Mouse (Mus musculus) naive thymus-derived CD4-positive, alpha-beta T cell, adult 2 months (primary cell): Measurements from ENCODE around the gene Hist1h4b.
"Not testable (repeated sequence)": the region's sequence is repeated elsewhere in the genome, so short reads cannot be mapped to it uniquely, and the experiment has no call there.

Source experiments
- DNase-seq: peaks from one replicate; pipeline ENCODE4 v3.0.0-alpha.2; 2011; ENCODE audit warnings: low read depth

The Hist1h4b gene

DNA sequence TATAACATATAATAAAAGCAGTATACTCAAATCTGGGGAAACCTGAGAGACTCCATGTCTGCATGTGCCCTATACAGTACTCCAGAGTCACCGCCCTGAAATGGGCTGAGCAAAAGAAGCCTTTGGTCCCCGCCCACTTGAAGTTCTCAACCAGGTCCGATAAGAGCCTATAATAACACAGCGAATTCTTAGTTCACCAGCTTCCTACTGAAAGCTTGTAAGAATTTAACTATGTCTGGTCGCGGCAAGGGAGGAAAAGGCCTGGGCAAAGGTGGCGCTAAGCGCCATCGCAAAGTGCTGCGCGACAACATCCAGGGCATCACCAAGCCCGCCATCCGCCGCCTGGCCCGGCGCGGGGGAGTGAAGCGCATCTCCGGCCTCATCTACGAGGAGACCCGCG is at the start of gene Hist1h4b:
Gene Hist1h4b (plus strand): TSS at position 224 of the 400 bp plus-strand sequence.
- peak; percentile 94 for DNase-seq

GRCm38 (mm10) chr13:23708041-23708440 is 48.8 kb upstream of the Hist1h4b start:
- DNase-seq: no peak

GRCm38 (mm10) chr13:23708654-23709053 is 48.2 kb upstream of the Hist1h4b start:
- no peak for DNase-seq

DNA sequence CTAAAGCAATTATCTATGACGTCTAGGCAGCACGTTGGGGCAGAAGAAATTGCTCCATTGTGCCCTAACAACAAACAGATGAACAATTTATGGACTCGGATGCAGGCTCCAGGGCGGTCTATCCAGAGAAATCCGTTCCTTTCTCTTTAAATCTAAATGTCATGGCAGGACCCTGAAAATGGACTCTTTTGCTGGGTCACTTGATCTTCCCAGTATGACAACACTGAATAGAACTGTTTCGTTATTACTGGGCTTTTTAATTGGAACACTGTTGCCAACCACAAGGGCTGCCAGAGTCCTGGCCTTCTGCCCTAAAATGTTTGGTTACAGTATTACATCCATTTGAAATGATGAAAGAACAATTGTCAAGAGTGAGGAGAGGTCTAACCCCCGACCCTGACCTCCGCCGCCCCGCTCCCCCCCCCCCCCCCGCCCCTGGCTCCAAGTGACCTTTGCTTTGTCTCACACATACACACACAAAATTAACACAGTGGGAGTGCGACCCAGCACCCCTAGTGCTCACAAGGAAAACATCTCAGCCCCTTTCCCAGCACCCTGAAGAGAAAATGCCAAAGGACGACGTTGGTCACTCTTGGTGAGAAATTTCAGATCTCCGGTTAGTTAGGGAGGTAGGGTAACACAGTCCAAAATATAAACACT is 47.0 kb upstream of the Hist1h4b start:
- no peak for DNase-seq

DNA sequence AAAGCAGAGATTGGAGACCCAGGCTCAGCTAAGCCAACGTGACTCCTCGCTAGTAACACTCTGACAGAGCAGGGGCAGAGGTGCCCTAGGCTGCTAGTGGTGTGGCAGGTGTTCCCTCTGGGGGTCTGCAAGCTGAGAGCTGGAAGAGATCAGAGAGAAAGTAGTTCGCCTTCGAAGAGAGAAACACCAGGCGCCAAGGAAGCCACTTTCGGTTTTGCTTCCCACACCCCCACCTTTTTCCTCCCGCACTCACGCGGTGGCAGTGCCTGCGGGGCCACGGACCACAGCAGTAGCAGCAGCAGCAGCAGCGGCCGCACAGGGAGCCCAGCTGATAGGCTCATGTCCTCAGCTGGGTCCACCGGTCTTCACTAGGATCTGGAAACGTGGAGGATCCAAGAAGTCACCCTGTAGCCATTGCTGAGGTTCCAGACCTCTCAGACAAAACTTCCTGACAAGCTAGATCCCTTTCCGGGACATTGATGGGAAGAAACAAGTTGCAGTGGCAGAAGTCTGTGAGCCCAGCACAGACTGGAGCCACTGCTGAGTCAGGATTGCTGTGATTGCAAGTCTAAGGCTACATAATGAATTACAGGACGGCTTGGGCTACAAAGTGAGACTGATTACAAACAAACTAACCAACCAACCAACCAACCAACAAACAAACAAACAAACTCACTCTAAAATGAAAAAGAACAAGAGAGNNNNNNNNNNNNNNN is 46.3 kb upstream of the Hist1h4b start, which contains the start of gene Hfe:
Gene Hfe (minus strand): TSS at position 481 of the 716 bp plus-strand sequence.
- DNase-seq: peak; percentile 83

DNA sequence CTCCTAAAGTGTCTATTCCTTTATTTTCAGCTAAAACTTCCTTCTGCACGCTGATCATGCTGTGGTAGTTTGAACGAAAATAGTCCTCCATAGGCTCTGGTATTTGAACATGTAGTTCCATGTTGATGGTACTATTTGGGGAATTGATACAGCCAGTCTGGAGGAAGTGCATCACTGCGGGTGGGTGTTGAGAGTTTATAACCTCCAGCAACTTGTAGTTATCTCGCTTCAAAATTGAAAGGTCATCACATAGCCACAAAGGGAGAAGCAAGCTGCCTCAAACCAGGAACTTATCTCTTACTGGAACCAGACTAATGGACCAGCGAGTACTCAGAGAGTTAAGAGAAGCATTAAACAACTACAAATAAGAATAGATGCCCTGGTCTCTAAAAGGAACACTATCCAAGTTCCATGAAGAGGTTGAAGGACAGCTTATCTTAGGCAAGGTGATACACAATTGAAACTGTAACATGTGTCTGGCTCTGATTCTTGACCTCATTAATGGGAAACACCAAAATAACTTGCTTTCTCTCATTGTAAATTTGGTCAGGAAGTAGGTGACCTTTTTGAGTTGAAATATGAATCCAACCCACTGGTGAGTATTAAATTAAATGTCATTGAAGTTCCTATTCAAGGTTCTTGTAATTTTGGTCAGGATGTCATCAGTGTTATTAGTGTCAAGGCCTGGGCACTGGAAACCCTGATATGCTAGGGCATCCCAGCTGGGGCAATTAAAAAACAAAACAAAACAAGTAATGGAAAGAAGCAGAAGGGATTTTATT is 40.4 kb upstream of the Hist1h4b start:
- no peak for DNase-seq

DNA sequence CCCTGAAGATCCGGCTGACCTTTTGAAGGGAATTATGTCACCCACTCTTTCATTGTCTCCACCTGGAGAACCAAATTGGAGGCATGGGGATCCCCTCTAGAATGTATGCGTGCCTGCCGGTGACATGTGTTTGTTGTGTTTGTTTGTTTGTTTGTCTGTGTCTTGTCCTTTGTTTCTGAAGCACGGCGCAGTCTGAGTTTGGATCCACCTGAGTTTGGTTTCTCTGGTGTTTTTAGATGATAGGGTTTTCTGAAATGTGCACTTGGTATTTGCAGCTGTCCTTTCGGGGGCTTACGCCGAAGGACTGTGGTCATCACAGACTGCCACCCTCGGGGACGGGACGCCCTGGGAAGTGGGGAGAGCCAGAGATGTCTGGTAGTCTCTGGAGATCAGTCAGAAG is 39.6 kb upstream of the Hist1h4b start:
- no peak for DNase-seq

- DNase-seq: not testable (repeated sequence)
These were observed 39.1 kb upstream of the Hist1h4b start for GRCm38 (mm10) chr13:23717593-23718245.

GRCm38 (mm10) chr13:23724239-23724638 is 32.6 kb upstream of the Hist1h4b start:
- DNase-seq: no peak

DNA sequence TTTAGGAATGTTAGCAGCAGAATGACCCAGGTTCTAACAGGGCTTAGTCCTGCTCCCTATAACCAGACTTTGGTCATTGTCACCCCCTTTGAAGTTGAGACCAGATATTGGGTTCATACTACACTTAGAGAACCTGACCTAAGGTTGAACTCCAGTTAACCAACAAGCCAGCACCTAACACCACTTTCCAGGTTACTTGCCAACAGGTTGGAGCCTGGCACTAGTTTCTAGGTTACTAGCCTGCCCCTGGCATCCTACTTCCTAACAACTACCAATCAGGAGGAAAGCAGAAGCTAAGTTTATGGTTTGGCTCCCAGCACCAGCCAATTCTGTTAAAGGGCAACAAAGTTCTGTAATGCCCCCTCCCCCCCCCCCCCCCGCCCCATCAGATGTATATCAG is 31.6 kb upstream of the Hist1h4b start:
- DNase-seq: no peak

DNA sequence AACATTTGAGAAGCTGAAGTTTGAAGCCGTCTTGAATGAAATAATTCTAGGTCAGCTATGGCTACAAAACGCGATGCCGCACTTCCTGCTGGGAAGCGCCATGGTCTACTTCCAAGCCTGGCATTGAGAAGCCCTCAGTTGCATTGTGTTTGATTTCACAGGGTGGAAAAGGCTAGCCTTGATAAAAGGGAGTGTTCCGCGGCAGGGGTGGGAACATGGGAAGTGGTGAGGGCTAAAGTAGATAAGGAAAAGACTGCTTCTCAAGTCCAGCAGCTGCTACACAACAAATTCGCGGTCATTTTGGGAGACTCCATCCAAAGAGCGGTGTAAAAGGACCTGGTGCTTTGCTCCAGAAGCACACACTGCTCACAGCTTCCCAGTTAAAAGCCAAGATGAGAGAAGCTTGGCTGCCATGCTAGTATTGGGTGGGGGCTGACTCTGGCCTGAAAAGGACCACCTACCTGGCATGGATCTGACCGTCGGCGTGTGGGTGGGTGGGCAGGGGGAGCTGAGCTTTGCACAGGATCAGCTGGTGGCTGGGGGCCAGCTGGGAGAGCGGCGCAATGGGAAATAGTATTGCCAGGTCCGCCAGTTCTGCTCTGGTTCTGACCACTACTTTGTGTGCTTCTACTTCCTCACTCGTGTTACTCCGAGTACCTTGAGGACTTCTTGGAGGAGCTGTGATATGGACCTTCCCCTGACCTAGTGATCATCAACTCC is 28.2 kb upstream of the Hist1h4b start:
- DNase-seq: no peak

DNA sequence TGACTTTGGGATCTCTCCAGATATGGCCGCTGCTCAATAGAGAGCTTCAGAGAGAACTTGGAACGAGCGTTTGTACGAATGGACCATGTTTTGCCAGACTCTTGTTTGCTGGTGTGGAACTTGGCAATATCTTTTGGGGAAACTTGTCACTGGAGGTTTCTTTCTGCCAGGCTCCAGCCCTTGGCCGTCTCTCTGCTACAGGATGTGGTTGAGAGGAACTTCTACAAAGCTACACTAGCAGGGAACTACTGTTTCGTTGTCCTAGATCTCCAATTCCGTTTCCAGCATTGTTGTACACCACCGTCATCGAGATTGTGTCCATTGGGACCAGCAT is 27.7 kb upstream of the Hist1h4b start:
- peak; percentile 43 for DNase-seq

DNA sequence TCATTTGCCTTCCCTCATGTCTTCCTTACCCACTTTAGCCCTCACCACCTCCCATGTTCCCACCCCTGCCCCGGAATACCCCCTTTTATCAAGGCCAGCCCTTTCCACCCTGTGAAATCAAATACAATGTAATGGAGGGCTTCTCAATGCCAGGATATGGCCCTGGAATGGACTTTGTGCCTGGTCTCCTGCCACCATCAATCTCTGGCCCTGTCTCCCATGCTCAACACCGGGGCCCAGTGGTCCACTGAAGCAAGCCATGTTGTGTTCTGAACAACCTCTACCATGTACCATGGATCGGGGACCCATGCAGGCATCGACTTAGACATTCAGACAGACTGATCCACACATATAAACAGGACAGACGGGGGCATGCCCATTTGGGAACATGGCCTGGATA is 27.1 kb upstream of the Hist1h4b start:
- DNase-seq: no peak

GRCm38 (mm10) chr13:23730479-23730878 is 26.3 kb upstream of the Hist1h4b start:
- DNase-seq: no peak

- DNase-seq: peak; percentile 78
These were observed 24.5 kb upstream of the Hist1h4b start for GRCm38 (mm10) chr13:23732156-23732804.

- DNase-seq: no peak
These were observed 19.7 kb upstream of the Hist1h4b start for GRCm38 (mm10) chr13:23737091-23737490.

- no peak for DNase-seq
These were observed 18.8 kb upstream of the Hist1h4b start for GRCm38 (mm10) chr13:23738041-23738440.

DNA sequence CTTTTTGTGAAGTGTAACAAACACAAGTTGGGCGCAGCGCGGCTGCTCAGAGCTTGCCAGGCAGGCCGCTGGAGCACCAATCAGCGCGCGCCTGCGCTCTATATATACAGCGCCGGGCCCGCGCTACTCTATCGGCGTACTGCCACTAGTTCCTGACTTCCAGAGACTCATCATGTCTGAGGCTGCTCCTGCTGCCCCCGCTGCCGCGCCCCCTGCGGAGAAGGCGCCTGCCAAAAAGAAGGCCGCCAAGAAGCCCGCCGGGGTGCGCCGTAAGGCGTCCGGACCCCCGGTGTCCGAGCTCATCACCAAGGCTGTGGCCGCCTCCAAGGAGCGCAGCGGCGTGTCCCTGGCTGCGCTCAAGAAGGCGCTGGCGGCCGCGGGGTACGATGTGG is 18.1 kb upstream of the Hist1h4b start, which contains the start of gene Hist1h1c:
Gene Hist1h1c (plus strand): TSS at position 132 of the 392 bp plus-strand sequence.
- DNase-seq: peak; percentile 97

GRCm38 (mm10) chr13:23739069-23739921 is 17.5 kb upstream of the Hist1h4b start:
- peak; percentile 93 for DNase-seq

GRCm38 (mm10) chr13:23739922-23740252 is 16.9 kb upstream of the Hist1h4b start:
- no peak for DNase-seq
